Mouse (Mus musculus) testis, adult 2 months (tissue): ENCODE measurements around the gene Aire.
"Not testable (repeated sequence)": the region's sequence is repeated elsewhere in the genome, so short reads cannot be mapped to it uniquely, and the experiment has no call there.

Source experiments
- CTCF ChIP-seq: fragments of 200-500 bp; IDR thresholded peaks from 2 replicates; pipeline ENCODE4 v1.5.1; 2012; ENCODE audit warnings: low read depth, mild to moderate bottlenecking, inconsistent platforms, low read length, moderate library complexity; ENCODE audit not compliant: control insufficient read depth, insufficient read depth, insufficient replicate concordance
- POLR2A ChIP-seq: fragments of 200-500 bp; IDR thresholded peaks from 2 replicates; pipeline ENCODE4 v1.6.1; 2012; ENCODE audit warnings: low read depth, mild to moderate bottlenecking, inconsistent platforms, low read length, moderate library complexity; ENCODE audit not compliant: control insufficient read depth

DNA sequence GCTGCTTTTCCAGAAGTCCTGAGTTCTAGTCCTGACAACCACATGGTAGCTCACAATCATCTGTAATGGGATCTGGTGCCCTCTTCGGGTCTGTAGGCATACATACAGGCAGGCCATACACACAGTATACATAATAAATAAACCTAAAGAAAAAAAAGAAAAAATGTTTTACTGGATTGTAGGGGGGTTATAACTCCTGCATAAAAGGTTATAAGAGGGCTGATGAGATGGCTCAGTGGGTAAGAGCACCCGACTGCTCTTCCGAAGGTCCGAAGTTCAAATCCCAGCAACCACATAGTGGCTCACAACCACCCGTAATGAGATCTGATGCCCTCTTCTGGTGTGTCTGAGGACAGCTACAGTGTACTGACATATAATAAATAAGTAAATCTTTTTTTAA lies 32.3 kb downstream of the Aire start:
- not testable (repeated sequence) for TF ChIP-seq CTCF, POLR2A
